Mouse (Mus musculus) olfactory bulb, adult 2 months (tissue): ENCODE results near the gene Chd1l.

Source experiments
- CTCF ChIP-seq: fragments of 200-500 bp; IDR thresholded peaks from 2 replicates; pipeline ENCODE4 v1.5.1; 2012; ENCODE audit warnings: low read depth, mild to moderate bottlenecking, low read length, moderate library complexity; ENCODE audit not compliant: insufficient read depth
- POLR2A ChIP-seq: fragments of 200-500 bp; IDR thresholded peaks from 2 replicates; pipeline ENCODE4 v1.6.1; 2012; ENCODE audit warnings: mild to moderate bottlenecking, low read depth, low read length, moderate library complexity; ENCODE audit not compliant: insufficient read depth

- no peak for TF ChIP-seq CTCF
- TF ChIP-seq POLR2A: no peak
Observed at GRCm38 (mm10) chr3:97590699-97591098, 19.3 kb downstream of the Chd1l start.
